Mouse (Mus musculus): ENCODE data around the gene Arhgap45.

Gene Arhgap45

GRCm38 (mm10) chr10:80057683-80058326 lies 41.4 kb downstream of the Arhgap45 start:
- peak; percentile 39 for DNase-seq

- DNase-seq = peak; percentile 44
Observed at GRCm38 (mm10) chr10:80063104-80063503, 46.7 kb downstream of the Arhgap45 start.

GRCm38 (mm10) chr10:80063877-80064650 lies 47.6 kb downstream of the Arhgap45 start:
- no peak for DNase-seq

- no peak for DNase-seq
Observed at GRCm38 (mm10) chr10:80069251-80069650, 52.8 kb downstream of the Arhgap45 start.

- no peak for DNase-seq
Observed at GRCm38 (mm10) chr10:80069948-80070450, 53.5 kb downstream of the Arhgap45 start.

- DNase-seq = peak; percentile 54
Observed at GRCm38 (mm10) chr10:80070837-80071515, 54.5 kb downstream of the Arhgap45 start.

- no peak for DNase-seq
Observed at GRCm38 (mm10) chr10:80071516-80071900, 55.1 kb downstream of the Arhgap45 start.

- no peak for DNase-seq
Observed at GRCm38 (mm10) chr10:80072623-80073489, 56.4 kb downstream of the Arhgap45 start.

GRCm38 (mm10) chr10:80074813-80075601 lies 58.6 kb downstream of the Arhgap45 start:
- DNase-seq = no peak

GRCm38 (mm10) chr10:80075924-80076323 lies 59.5 kb downstream of the Arhgap45 start:
- no peak for DNase-seq

GRCm38 (mm10) chr10:80076386-80076785 lies 59.9 kb downstream of the Arhgap45 start:
- DNase-seq = no peak

GRCm38 (mm10) chr10:80077312-80077711 lies 60.9 kb downstream of the Arhgap45 start:
- no peak for DNase-seq

GRCm38 (mm10) chr10:80078366-80078765 lies 61.9 kb downstream of the Arhgap45 start:
- DNase-seq = no peak

GRCm38 (mm10) chr10:80080396-80081070 lies 64.1 kb downstream of the Arhgap45 start:
- no peak for DNase-seq
